Mouse (Mus musculus) hindbrain, embryonic 16.5 days (tissue): Measurements from ENCODE around the gene Gm28710. TPM values are rescaled to one million over a fixed set of nuclear protein-coding genes. Genes with fewer than 3 reads are reported as not detected.
A peak's percentile ranks its signal among the peaks of the same experiment; 100 is the strongest.

ENCODE experiments used
- ATAC-seq: fragments of 200-750 bp; cut with Nextera tagmentation; 2 replicates; pipeline ENCODE4 v1.8.0; 2017; ENCODE audit warnings: moderate TSS enrichment, moderate library complexity
- H3K27ac ChIP-seq: fragments of 300-500 bp; sonication (generic); 2 replicates; pipeline ENCODE4 v1.5.1; 2014; ENCODE audit warnings: low read depth, mild to moderate bottlenecking, control low read depth, low read length, moderate library complexity
- H3K27me3 ChIP-seq: fragments of 300-500 bp; sonication (generic); replicated peaks from 2 replicates; pipeline ENCODE4 v1.6.1; 2014; ENCODE audit warnings: low read length; ENCODE audit not compliant: control insufficient read depth, insufficient read depth
- H3K36me3 ChIP-seq: fragments of 300-500 bp; sonication (generic); 2 replicates; pipeline ENCODE4 v1.6.1; 2014; ENCODE audit warnings: mild to moderate bottlenecking, low read length, moderate library complexity, mixed read lengths; ENCODE audit not compliant: control insufficient read depth, insufficient read depth
- H3K4me1 ChIP-seq: fragments of 300-500 bp; sonication (generic); 2 replicates; pipeline ENCODE4 v1.6.1; 2014; ENCODE audit warnings: low read depth, low read length; ENCODE audit not compliant: control insufficient read depth, insufficient read depth
- H3K4me2 ChIP-seq: fragments of 300-500 bp; sonication (generic); 2 replicates; pipeline ENCODE4 v1.6.1; 2014; ENCODE audit warnings: mild to moderate bottlenecking, low read length, control low read depth, moderate library complexity
- H3K4me3 ChIP-seq: fragments of 300-500 bp; sonication (generic); 2 replicates; pipeline ENCODE4 v1.5.1; 2014; ENCODE audit warnings: mild to moderate bottlenecking, low read length, control low read depth, moderate library complexity
- H3K9ac ChIP-seq: fragments of 300-500 bp; sonication (generic); 2 replicates; pipeline ENCODE4 v1.6.1; 2014; ENCODE audit warnings: low read depth, mild to moderate bottlenecking, control low read depth, low read length, moderate library complexity
- H3K9me3 ChIP-seq: fragments of 300-500 bp; sonication (generic); 2 replicates; pipeline ENCODE4 v1.6.1; 2014; ENCODE audit warnings: mild to moderate bottlenecking, low read length, moderate library complexity; ENCODE audit not compliant: control insufficient read depth
- WGBS: fragments of 180-500 bp; shearing (Covaris S2); extraction: QIAGEN DNeasy Blood & Tissue Kit; methylation state at CpG from one replicate; pipeline ENCODE4 v1.1.7; 2014; 5-methylcytosine and 5-hydroxymethylcytosine counted together
- polyA plus RNA-seq: library from polyadenylated mRNA; unstranded; fragments of >200 nt; fragmentation: Nextera tagmentation; extraction: Ambion mirVana; gene quantifications from 2 replicates; pipeline ENCODE4 v1.2.1, GENCODE M21; 2015

The Gm28710 gene
- polyA plus RNA-seq = not detected in 2 replicates

DNA sequence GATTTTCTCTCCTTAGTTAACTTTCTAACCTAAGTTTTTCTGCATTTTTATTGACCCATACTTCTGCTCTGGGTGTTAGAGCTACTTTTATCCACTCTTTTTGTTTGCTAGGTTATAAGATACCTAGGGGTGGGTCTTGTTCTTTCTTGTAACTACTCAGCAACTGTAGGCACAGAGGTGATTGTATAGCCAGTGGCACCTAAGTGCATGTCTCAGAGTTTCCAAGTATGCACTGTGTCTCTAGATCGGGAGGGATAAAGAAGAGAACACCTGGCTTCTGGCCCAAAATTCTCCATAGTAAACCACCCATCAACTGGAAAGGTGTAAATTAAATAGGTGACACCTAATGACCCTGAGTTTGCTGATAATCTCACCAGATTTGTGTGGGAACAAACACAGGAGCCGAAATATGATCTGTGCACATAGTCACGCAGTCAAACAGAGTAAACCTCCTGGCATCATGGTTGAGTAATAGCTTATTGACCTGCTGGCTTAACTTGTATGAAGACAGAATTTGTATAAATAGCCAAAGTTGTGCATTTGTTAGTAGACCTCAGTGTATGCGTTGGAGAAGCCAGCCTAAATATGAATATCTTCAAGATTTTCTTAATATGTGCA, at the start of gene Gm28710:
Gene Gm28710 (plus strand): TSS at position 568 of the 618 bp plus-strand sequence.
- H3K4me2 ChIP-seq = no peak within 1 kb of the TSS
- H3K27me3 ChIP-seq = no peaks in the 10 kb centered on the region
- no peak within 1 kb of the TSS for H3K9ac ChIP-seq
- WGBS = 92% methylated on average over 4 of the region's 4 CpGs
- H3K27ac ChIP-seq = no peak within 1 kb of the TSS
- H3K4me3 ChIP-seq = no peak within 1 kb of the TSS
- no peaks in the 10 kb centered on the region for H3K4me1 ChIP-seq
- H3K36me3 ChIP-seq = no peaks in the 10 kb centered on the region
- H3K9me3 ChIP-seq = no peaks in the 10 kb centered on the region
- no peak for ATAC-seq

DNA sequence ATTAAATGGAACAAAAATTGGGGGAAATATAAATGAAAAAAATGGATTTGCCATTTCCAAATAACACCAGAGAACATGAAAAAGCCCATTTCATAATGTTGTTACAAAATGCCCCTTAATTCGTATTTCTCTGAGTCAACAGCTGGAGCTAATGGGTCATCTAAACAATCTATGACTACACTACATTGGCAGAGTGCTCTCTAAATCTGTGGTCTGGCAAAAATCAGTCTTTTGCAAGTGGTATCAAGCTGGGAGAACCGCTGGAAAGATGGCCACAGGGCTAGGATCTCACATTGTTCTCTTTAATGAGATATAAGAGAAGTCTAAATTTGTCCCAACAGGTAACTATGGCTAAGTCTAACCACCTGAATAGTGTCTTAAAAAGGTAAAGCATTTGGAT, 14.4 kb upstream of the Gm28710 start:
- H3K4me3 ChIP-seq = no peak overlapping the region
- no peaks in the 10 kb centered on the region for H3K9me3 ChIP-seq
- H3K27me3 ChIP-seq = no peaks in the 10 kb centered on the region
- H3K4me2 ChIP-seq = no peak overlapping the region
- H3K27ac ChIP-seq = no peak overlapping the region
- 74% methylated on average over 2 of the region's 2 CpGs for WGBS
- H3K36me3 ChIP-seq = no peaks in the 10 kb centered on the region
- H3K4me1 ChIP-seq = no peaks in the 10 kb centered on the region
- H3K9ac ChIP-seq = no peak overlapping the region
- ATAC-seq = no peak

DNA sequence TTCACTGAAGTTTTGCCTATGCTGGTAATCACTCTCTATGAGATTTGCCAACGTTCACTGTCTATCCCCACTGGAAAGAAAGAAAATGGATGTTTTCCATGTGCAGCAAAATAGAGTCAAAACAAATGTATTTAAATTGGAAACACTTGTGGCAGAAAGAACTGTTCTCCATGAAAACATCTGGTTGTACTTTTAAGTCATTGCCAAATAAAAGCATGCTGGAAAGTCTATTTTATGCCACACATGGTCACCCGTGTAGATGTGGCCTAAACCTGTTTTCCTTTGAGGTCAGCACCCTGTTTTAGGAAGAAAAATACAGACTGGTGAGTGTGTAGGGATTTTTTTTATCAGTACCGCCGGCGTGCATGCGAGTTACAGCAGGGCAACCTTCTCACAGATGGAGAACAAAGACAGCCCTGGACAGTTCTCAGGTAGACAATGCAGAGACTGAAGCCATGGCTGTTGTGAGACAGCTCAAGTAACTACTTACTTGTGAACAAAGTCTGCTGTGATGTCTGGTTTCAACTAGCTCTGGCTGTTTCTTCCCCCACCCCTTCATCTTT, 12.9 kb upstream of the Gm28710 start:
- Histone ChIP-seq H3K36me3 (no peaks in the 10 kb centered on the region), H3K4me2 (no peak overlapping the region), H3K27me3 (no peaks in the 10 kb centered on the region), H3K9me3 (no peaks in the 10 kb centered on the region), H3K4me3 (no peak overlapping the region), H3K4me1 (no peaks in the 10 kb centered on the region), H3K9ac (no peak overlapping the region), H3K27ac (no peak overlapping the region)
- WGBS = 82% methylated on average over 6 of the region's 6 CpGs
- ATAC-seq = no peak

DNA sequence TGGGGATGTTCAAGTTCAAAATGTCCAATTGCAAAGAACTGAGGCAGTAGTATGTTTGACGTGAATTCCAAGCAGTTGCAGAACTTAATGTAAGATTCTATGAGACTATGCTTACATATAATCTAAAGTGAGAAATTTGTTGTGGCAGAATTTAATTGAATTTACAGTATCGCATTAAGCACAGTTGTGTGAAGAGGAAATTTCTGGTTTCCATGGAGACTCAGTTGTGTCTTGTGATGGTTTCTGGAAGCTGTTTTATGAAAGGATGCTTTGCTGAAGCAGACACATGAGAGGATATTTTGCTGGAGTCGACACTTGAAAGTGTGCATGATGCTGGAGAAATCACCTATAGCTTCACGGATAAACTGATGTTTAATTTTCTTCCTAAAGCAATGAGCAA, 6.0 kb upstream of the Gm28710 start:
- no peak overlapping the region for H3K9ac ChIP-seq
- no peak overlapping the region for H3K4me3 ChIP-seq
- ATAC-seq = no peak
- no peak overlapping the region for H3K4me2 ChIP-seq
- H3K27me3 ChIP-seq = no peaks in the 10 kb centered on the region
- no peaks in the 10 kb centered on the region for H3K36me3 ChIP-seq
- H3K4me1 ChIP-seq = no peaks in the 10 kb centered on the region
- no peaks in the 10 kb centered on the region for H3K9me3 ChIP-seq
- no peak overlapping the region for H3K27ac ChIP-seq
- 83% methylated on average over 4 of the region's 4 CpGs for WGBS

DNA sequence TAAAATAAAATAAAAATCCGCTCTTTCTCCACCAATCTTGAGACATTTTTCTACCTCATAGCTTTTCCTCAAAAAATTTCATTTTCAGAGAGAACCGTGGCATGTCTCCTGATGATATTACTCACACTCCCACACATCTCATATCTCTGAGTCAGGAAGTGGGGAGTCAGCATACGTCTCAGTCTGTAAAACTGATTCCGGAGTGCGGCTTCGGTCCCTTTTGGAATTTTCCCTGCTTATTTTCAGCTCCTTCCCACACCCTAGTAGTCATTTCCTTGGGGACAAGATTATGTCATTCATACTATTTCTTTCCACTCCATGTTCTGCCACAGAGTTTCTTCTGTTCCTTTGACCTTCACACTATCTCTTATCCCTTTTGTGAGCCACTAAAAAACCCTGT, 3.4 kb downstream of the Gm28710 start:
- Histone ChIP-seq H3K36me3 (no peaks in the 10 kb centered on the region), H3K9me3 (no peaks in the 10 kb centered on the region), H3K4me3 (no peak overlapping the region), H3K27me3 (no peaks in the 10 kb centered on the region), H3K4me1 (no peaks in the 10 kb centered on the region), H3K9ac (no peak overlapping the region), H3K4me2 (no peak overlapping the region), H3K27ac (no peak overlapping the region)
- 91% methylated on average over 6 of the region's 6 CpGs for whole genome bisulfite sequencing
- ATAC-seq = no peak

DNA sequence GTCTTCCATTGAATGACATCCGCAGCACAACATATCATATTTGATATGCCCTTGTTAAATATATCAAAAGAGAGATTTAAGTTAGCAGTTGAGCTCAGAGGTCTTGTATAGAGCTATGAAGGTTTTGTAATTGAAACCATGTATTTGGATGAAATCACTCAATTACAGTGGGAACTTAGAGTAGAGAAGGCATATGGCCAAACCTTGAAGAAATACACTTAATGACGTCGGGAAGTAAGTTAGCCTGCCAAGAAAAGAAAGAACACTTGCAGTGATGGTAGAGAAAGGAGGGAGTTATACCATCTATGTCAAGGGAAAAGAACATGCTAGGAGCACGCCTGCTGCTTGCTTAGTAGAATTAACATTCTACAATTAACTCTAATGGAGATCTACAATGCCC, 11.1 kb downstream of the Gm28710 start:
- no peak overlapping the region for H3K4me2 ChIP-seq
- no peak overlapping the region for H3K4me3 ChIP-seq
- no peak for ATAC-seq
- no peak overlapping the region for H3K9ac ChIP-seq
- 72% methylated on average over 4 of the region's 4 CpGs for WGBS
- H3K27me3 ChIP-seq = no peaks in the 10 kb centered on the region
- H3K36me3 ChIP-seq = no peaks in the 10 kb centered on the region
- H3K4me1 ChIP-seq = no peaks in the 10 kb centered on the region
- no peak overlapping the region for H3K27ac ChIP-seq
- H3K9me3 ChIP-seq = no peaks in the 10 kb centered on the region

DNA sequence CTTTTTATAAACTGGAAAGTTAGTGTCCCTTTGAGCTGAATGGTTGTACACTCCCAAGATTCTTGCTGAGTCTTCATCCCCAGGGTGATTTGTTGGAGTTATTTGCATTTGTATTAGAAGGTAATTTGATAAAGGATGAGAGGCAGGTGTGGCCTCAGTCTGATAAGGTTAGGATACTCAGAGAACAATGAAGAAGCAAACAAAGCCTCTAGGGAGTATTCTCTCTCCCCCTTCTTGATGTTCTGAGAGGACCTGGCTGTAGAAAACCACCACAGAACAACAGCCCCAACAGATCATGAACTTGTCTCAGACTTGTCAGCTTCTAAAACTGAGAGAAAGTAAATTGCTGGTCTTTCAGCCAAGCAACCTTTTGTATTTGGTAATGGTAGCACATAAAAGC, 47.4 kb downstream of the Gm28710 start:
- Histone ChIP-seq H3K4me1 (no peaks in the 10 kb centered on the region), H3K4me3 (no peak overlapping the region), H3K27ac (no peak overlapping the region), H3K36me3 (no peaks in the 10 kb centered on the region), H3K4me2 (no peak overlapping the region), H3K27me3 (no peaks in the 10 kb centered on the region), H3K9me3 (no peaks in the 10 kb centered on the region), H3K9ac (no peak overlapping the region)
- no peak for ATAC-seq

DNA sequence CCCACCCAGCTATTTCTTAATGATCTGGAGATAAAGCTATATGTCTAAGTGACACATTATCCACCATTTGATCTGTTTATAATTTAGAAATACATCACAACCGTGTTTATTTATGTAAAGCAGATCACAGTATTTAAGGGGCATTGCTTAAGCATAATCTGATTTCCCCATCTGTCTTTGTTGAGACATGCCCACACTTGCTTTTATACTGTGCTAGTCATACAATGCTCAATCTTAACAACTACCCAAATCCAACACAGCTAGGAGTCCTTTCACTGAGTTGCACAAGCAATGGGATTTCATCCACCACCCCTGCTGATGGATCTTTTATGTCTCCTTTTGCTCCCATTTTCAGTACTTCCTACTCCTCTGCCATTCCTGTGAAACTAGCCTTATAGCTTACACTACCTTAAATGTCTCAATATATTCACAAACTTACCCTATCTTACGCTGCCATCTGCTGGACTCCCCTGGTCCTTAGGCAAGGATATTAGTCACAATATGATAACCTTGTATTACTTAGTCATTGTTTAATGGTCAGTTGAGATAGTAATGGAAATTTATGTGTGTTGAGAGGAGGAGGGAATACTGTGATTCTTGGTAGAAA, 77.8 kb downstream of the Gm28710 start:
- Histone ChIP-seq H3K36me3 (no peaks in the 10 kb centered on the region), H3K9ac (no peak overlapping the region), H3K9me3 (no peaks in the 10 kb centered on the region), H3K27ac (no peak overlapping the region), H3K4me1 (no peaks in the 10 kb centered on the region), H3K27me3 (no peaks in the 10 kb centered on the region), H3K4me3 (no peak overlapping the region), H3K4me2 (no peak overlapping the region)
- peak; percentile 90 for ATAC-seq
- 68% methylated on average over 2 of the region's 2 CpGs for WGBS

DNA sequence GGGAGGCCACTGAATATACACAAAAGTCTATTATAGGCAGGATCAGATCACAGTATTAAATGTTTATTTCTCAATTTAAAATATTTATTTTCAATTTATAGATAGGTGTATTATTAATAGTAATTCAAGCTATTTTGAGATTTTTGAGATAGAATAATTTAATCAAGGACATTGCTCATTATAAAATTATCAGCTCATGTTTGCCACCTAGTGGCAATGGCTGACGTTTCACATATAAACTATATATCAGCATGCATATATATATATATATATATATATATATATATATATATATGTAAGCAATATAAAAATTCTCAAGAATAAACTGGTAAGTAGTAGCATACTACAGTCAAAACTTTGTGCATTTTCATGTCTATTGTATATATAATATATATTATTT, 102.6 kb downstream of the Gm28710 start:
- Histone ChIP-seq H3K4me3 (no peak overlapping the region), H3K9ac (no peak overlapping the region), H3K27ac (no peak overlapping the region), H3K9me3 (no peaks in the 10 kb centered on the region), H3K4me1 (no peaks in the 10 kb centered on the region), H3K27me3 (no peaks in the 10 kb centered on the region), H3K4me2 (no peak overlapping the region), H3K36me3 (no peaks in the 10 kb centered on the region)
- 26% methylated on average over 1 of the region's 1 CpGs for WGBS
- ATAC-seq = no peak
